Mouse (Mus musculus) CH12.LX (cell line): ENCODE results near the gene Cd36.

Experiments used
- CHD2 ChIP-seq: IDR thresholded peaks from 2 replicates; pipeline ENCODE4 v1.6.1; 2011; ENCODE audit warnings: low read length, improper control_type of control experiment
- CTCF ChIP-seq, 2 experiments: IDR thresholded peaks in 1 of 2; conservative IDR thresholded peaks in 1 of 2; 2 replicates each; pipeline ENCODE4 v1.5.1; 2011 to 2012; ENCODE audit warnings: low read depth in 2 of 2, low read length in 2 of 2, improper control_type of control experiment in 1 of 2, inconsistent platforms in 1 of 2, mild to moderate bottlenecking in 1 of 2, moderate library complexity in 1 of 2
- JUND ChIP-seq: conservative IDR thresholded peaks from 2 replicates; pipeline ENCODE4 v1.6.1; 2011; ENCODE audit warnings: low read depth, low read length, improper control_type of control experiment
- MAX ChIP-seq: IDR thresholded peaks from 2 replicates; pipeline ENCODE4 v1.6.1; 2011; ENCODE audit warnings: low read length, improper control_type of control experiment
- MXI1 ChIP-seq: IDR thresholded peaks from 2 replicates; pipeline ENCODE4 v1.6.1; 2011; ENCODE audit warnings: mild to moderate bottlenecking, low read depth, low read length, improper control_type of control experiment
- POLR2A ChIP-seq: IDR thresholded peaks from 2 replicates; pipeline ENCODE4 v1.6.1; 2011; ENCODE audit warnings: low read depth, mild to moderate bottlenecking, improper control_type of control experiment, low read length
- SMC3 ChIP-seq: IDR thresholded peaks from 2 replicates; pipeline ENCODE4 v1.6.1; 2011; ENCODE audit warnings: low read depth, low read length, improper control_type of control experiment
- TCF12 ChIP-seq: IDR thresholded peaks from 2 replicates; pipeline ENCODE4 v1.6.1; 2014; ENCODE audit warnings: low read depth, mild to moderate bottlenecking, inconsistent platforms, low read length, improper control_type of control experiment
- UBTF ChIP-seq: IDR thresholded peaks from 2 replicates; pipeline ENCODE4 v1.6.1; 2012; ENCODE audit warnings: low read depth, mild to moderate bottlenecking, inconsistent platforms, low read length, improper control_type of control experiment, moderate library complexity
- USF1 ChIP-seq: IDR thresholded peaks from 2 replicates; pipeline ENCODE4 v1.6.1; 2014; ENCODE audit warnings: low read depth, mild to moderate bottlenecking, inconsistent platforms, low read length, improper control_type of control experiment
- USF2 ChIP-seq: conservative IDR thresholded peaks from 2 replicates; pipeline ENCODE4 v1.6.1; 2011; ENCODE audit warnings: low read depth, low read length, improper control_type of control experiment

GRCm38 (mm10) chr5:17857262-17857661 is 31.3 kb downstream of the Cd36 start:
- TF ChIP-seq MAX (no peak), CTCF (conservative IDR thresholded peaks at IDR 0.05 in 1 of 2, IDR thresholded peaks at IDR 0.05 in 1 of 2; ENCODE audit: low read depth in 2 of 2, low read length in 2 of 2) (no peak), SMC3 (no peak), JUND (no peak), MXI1 (no peak), USF1 (no peak), POLR2A (no peak), CHD2 (no peak), UBTF (no peak), USF2 (no peak), TCF12 (no peak)
